Mouse (Mus musculus): ENCODE measurements around the gene Tirap.

GRCm38 (mm10) chr9:35156002-35156710, 43.9 kb downstream of the Tirap start:
- TF ChIP-seq GATA1 (IDR thresholded peaks at IDR 0.05; ENCODE audit: low read length) (no peak), TAL1 (IDR thresholded peaks at IDR 0.05; ENCODE audit: low read length) (no peak)
